Mouse (Mus musculus) myocyte (in vitro differentiated cells): ENCODE results near the gene Dnah8.

ENCODE experiments used
- CEBPB ChIP-seq: IDR thresholded peaks from 2 replicates; pipeline ENCODE4 v1.6.1; 2011; ENCODE audit warnings: mild to moderate bottlenecking, moderate library complexity; ENCODE audit not compliant: poor library complexity, insufficient read depth, severe bottlenecking
- MAX ChIP-seq: IDR thresholded peaks from one replicate; pipeline ENCODE4 v1.6.1; 2011; ENCODE audit warnings: low read depth, mild to moderate bottlenecking, control low read depth
- MYOG ChIP-seq, 3 experiments: IDR thresholded peaks; one replicate each; pipeline ENCODE4 v1.6.1; 2011; ENCODE audit warnings: control low read depth in 2 of 3, low read depth in 2 of 3, mild to moderate bottlenecking in 2 of 3; ENCODE audit not compliant: insufficient read length in 2 of 3, control insufficient read depth in 1 of 3, insufficient read depth in 1 of 3
- POLR2A ChIP-seq: IDR thresholded peaks from one replicate; pipeline ENCODE4 v1.6.1; 2011; ENCODE audit warnings: low read depth, mild to moderate bottlenecking, control low read depth, moderate library complexity; ENCODE audit not compliant: insufficient read length
- POLR2AphosphoS2 ChIP-seq: IDR thresholded peaks from one replicate; pipeline ENCODE4 v1.6.1; 2011; ENCODE audit warnings: low read depth, control low read depth; ENCODE audit not compliant: insufficient read length
- REST ChIP-seq: IDR thresholded peaks from one replicate; pipeline ENCODE4 v1.6.1; 2011; ENCODE audit warnings: mild to moderate bottlenecking, control low read depth, moderate library complexity; ENCODE audit not compliant: insufficient read depth, insufficient read length
- TCF12 ChIP-seq: IDR thresholded peaks from one replicate; pipeline ENCODE4 v1.6.1; 2011; ENCODE audit warnings: mild to moderate bottlenecking, control low read depth; ENCODE audit not compliant: poor library complexity, insufficient read depth, severe bottlenecking
- USF1 ChIP-seq: IDR thresholded peaks from one replicate; pipeline ENCODE4 v1.6.1; 2011; ENCODE audit warnings: low read depth, mild to moderate bottlenecking, control low read depth, moderate library complexity

- TF ChIP-seq MAX (no peak), MYOG (IDR thresholded peaks at IDR 0.05; ENCODE audit: control insufficient read depth in 1 of 3, insufficient read depth in 1 of 3, insufficient read length in 2 of 3, low read depth in 2 of 3) (no peak), REST (no peak), POLR2A (no peak), TCF12 (no peak), USF1 (no peak), POLR2AphosphoS2 (no peak), CEBPB (no peak)
Observed at GRCm38 (mm10) chr17:30611221-30612074, 12.7 kb upstream of the Dnah8 start.
